In the genomic region with DNA sequence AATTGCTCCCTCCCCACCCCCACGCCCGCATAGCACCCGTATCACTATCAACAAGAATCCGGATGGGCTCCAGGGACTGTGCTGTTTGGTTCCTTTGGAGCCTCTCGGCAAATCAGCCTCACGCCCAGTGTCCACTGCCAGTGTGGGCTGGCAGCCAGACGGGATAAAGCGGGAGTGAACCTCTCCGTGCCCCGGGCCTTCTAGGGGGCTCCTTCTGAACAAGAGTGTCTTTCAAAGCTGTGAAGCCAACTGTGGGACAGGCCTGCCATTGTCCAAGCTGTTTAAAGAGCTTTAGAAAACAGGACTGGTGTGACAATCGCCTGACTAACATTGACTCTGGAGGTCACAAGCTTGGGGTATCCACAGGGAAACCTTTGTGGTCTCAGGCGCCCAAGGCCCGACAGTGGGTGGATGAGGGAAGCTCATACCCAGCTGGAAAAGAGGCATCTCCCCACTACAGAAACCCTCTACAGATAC, we compare ENCODE assay signal across 9 mouse cellular contexts.
DNase-seq lines count a peak whose midpoint lies in the region; ATAC-seq and TF ChIP-seq lines count a peak whose summit lies in the region.
"Had no signal": no experiment of that assay in that cellular context is flagged by ENCODE, and none has a peak within 500 bp of the region (broad histone marks: within the 10 kb centered on the region; RNA-seq: fewer than 3 reads in every experiment).

No protein-coding gene starts in this region.

- no peaks in the 10 kb centered on the region for H3K36me3 ChIP-seq in forebrain, postnatal 0 days (ENCODE audit: insufficient read depth)
- H3K36me3 ChIP-seq in hindbrain, embryonic 13.5 days = no peaks in the 10 kb centered on the region
- H3K36me3 ChIP-seq in lung, embryonic 16.5 days (ENCODE audit: control insufficient read depth, insufficient read depth, low read length) = no peaks in the 10 kb centered on the region
- H3K36me3 ChIP-seq in liver, embryonic 12.5 days = no peaks in the 10 kb centered on the region

- peak; percentile 83 for ATAC-seq in forebrain, postnatal 0 days
- peak; percentile 90 for ATAC-seq in hindbrain, embryonic 13.5 days (ENCODE audit: low FRiP score)
- ATAC-seq in lung, embryonic 16.5 days (ENCODE audit: low read depth) = peak; percentile 28; the same call in 1 of the 2 replicates
- ATAC-seq in liver, embryonic 12.5 days = no peak
- ATAC-seq in monocyte, adult 5-6 weeks (replicated peaks; ENCODE audit: insufficient number of reproducible peaks, low FRiP score, low TSS enrichment, poor library complexity, severe bottlenecking) = no peak

- peak; percentile 14 to 36 for DNase-seq in urinary bladder, postnatal 36 days (ENCODE audit: low spot score in 2 of 2)
- DNase-seq in urinary bladder, adult 2 months (ENCODE audit: low spot score) = no peak
- DNase-seq in forebrain, postnatal 0 days = no peak
- DNase-seq in telencephalon, adult 2 months (ENCODE audit: low read depth, low spot score) = peak; percentile 78

- WGBS in forebrain, postnatal 0 days = 65% methylated on average over 13 of the region's 13 CpGs
- 38% methylated on average over 13 of the region's 13 CpGs for WGBS in hindbrain, embryonic 13.5 days
- WGBS in lung, embryonic 16.5 days = 56% methylated on average over 13 of the region's 13 CpGs
- 81% methylated on average over 13 of the region's 13 CpGs for WGBS in liver, embryonic 12.5 days (ENCODE audit: insufficient replicate concordance)

- no peak overlapping the region for H3K4me2 ChIP-seq in forebrain, postnatal 0 days (ENCODE audit: low read depth)
- no peak overlapping the region for H3K4me2 ChIP-seq in hindbrain, embryonic 13.5 days
- no peak overlapping the region for H3K4me2 ChIP-seq in lung, embryonic 16.5 days (ENCODE audit: low read depth, low read length)
- H3K4me2 ChIP-seq in liver, embryonic 12.5 days = no peak overlapping the region
- H3K4me2 ChIP-seq: lung, embryonic 14.5 days had no signal

- no peak overlapping the region for H3K27ac ChIP-seq in forebrain, postnatal 0 days (ENCODE audit: low read depth, low read length)
- H3K27ac ChIP-seq in hindbrain, embryonic 13.5 days = peak overlapping the region; percentile 67
- H3K27ac ChIP-seq in lung, embryonic 16.5 days (ENCODE audit: low read length) = no peak overlapping the region
- H3K27ac ChIP-seq in liver, embryonic 12.5 days = no peak overlapping the region

- no peaks in the 10 kb centered on the region for H3K27me3 ChIP-seq in forebrain, postnatal 0 days (ENCODE audit: insufficient read depth, low read length)
- no peaks in the 10 kb centered on the region for H3K27me3 ChIP-seq in hindbrain, embryonic 13.5 days
- H3K27me3 ChIP-seq in lung, embryonic 16.5 days (ENCODE audit: control insufficient read depth, insufficient read depth, low read depth, low read length) = no peaks in the 10 kb centered on the region
- H3K27me3 ChIP-seq in liver, embryonic 12.5 days (replicated peaks) = no peaks in the 10 kb centered on the region

- TF ChIP-seq CTCF in forebrain, postnatal 0 days (IDR thresholded peaks at IDR 0.05; ENCODE audit: low read depth) = no peak

- H3K4me1 ChIP-seq in forebrain, postnatal 0 days (ENCODE audit: insufficient read depth) = no peaks in the 10 kb centered on the region
- peaks cover 11% of the 10 kb centered on the region for H3K4me1 ChIP-seq in hindbrain, embryonic 13.5 days (replicated peaks)
- H3K4me1 ChIP-seq in lung, embryonic 16.5 days (replicated peaks; ENCODE audit: control insufficient read depth, insufficient read depth, low read length) = peaks cover 4% of the 10 kb centered on the region; the same call in 1 of the 2 replicates
- no peaks in the 10 kb centered on the region for H3K4me1 ChIP-seq in liver, embryonic 12.5 days

- no peak overlapping the region for H3K4me3 ChIP-seq in forebrain, postnatal 0 days (ENCODE audit: low read depth, low read length)
- no peak overlapping the region for H3K4me3 ChIP-seq in hindbrain, embryonic 13.5 days
- no peak overlapping the region for H3K4me3 ChIP-seq in lung, embryonic 16.5 days (ENCODE audit: low read length)
- no peak overlapping the region for H3K4me3 ChIP-seq in liver, embryonic 12.5 days

- 0 out of 2 replicates have a peak, but pooled peaks cover under 1% of the 10 kb centered on the region for H3K9me3 ChIP-seq in forebrain, postnatal 0 days (ENCODE audit: low read length)
- peaks cover under 1% of the 10 kb centered on the region for H3K9me3 ChIP-seq in hindbrain, embryonic 13.5 days
- H3K9me3 ChIP-seq in lung, embryonic 16.5 days (ENCODE audit: control insufficient read depth, low read length) = no peaks in the 10 kb centered on the region
- no peaks in the 10 kb centered on the region for H3K9me3 ChIP-seq in liver, embryonic 12.5 days (replicated peaks)

- no peak overlapping the region for H3K9ac ChIP-seq in forebrain, postnatal 0 days
- H3K9ac ChIP-seq in hindbrain, embryonic 13.5 days = no peak overlapping the region
- H3K9ac ChIP-seq in lung, embryonic 16.5 days (ENCODE audit: low read length) = no peak overlapping the region
- H3K9ac ChIP-seq in liver, embryonic 12.5 days = no peak overlapping the region
- H3K9ac ChIP-seq: lung, embryonic 14.5 days had no signal

Comparison
In these comparisons a context has a peak if more than half of its experiments do, and no peak if none do; other contexts are left out.
1. DNase-seq: peak in urinary bladder, postnatal 36 days (2 of 2) and telencephalon, adult 2 months (single experiment); none in urinary bladder, adult 2 months (single experiment) and forebrain, postnatal 0 days (single experiment).
2. ATAC-seq: peak in forebrain, postnatal 0 days (single experiment), hindbrain, embryonic 13.5 days (single experiment) and lung, embryonic 16.5 days (single experiment); none in liver, embryonic 12.5 days (single experiment) and monocyte, adult 5-6 weeks (single experiment).